Mouse (Mus musculus): ENCODE results near the gene Gpa33. TPM values are rescaled to one million over a fixed set of nuclear protein-coding genes. Genes with fewer than 3 reads are reported as not detected.
A peak's percentile ranks its signal among the peaks of the same experiment; 100 is the strongest.

Gene Gpa33
- polyA plus RNA-seq, 1 experiment from 2014 or later: not detected

DNA sequence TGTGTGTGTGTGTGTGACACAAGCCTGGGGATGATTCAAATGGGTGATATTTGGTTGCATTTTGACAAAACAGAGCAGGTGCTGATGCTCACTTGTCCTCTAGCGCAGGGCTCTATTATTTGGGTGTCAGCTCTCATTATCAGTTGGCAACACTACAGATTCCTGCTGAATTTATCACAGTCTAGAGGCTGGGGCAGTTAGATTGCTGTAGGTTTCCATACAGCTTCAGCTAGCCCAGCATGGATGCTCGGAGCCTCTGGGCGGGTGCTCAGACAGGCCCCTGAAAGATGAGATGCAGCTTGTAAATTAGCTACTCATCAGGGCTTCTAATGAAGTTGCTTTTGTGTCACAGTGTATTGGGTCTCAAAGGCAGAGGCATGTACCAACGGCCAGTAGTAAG is 37.4 kb downstream of the Gpa33 start:
- Histone ChIP-seq H3K9ac (replicated peaks; ENCODE audit: low read depth, low read length) (no peak overlapping the region), H3K4me2 (ENCODE audit: low read depth, low read length) (no peak overlapping the region), H3K4me1 (ENCODE audit: control insufficient read depth, insufficient read depth, low read length) (no peaks in the 10 kb centered on the region), H3K27ac (ENCODE audit: low read depth, low read length) (no peak overlapping the region), H3K4me3 (ENCODE audit: low read depth, low read length) (no peak overlapping the region), H3K36me3 (ENCODE audit: control insufficient read depth, insufficient read depth, low read length) (no peaks in the 10 kb centered on the region), H3K9me3 (ENCODE audit: control insufficient read depth, low read length) (no peaks in the 10 kb centered on the region), H3K27me3 (ENCODE audit: control insufficient read depth, insufficient read depth, low read length) (no peaks in the 10 kb centered on the region)
- 64% methylated on average over 4 of the region's 4 CpGs for WGBS
- 0 out of 2 replicates have a peak, but pooled peaks have one; percentile 9 for ATAC-seq (ENCODE audit: low read depth)

- no peak for ATAC-seq (ENCODE audit: low read depth)
- 95% methylated on average over 7 of the region's 7 CpGs for WGBS
- H3K4me1 ChIP-seq (ENCODE audit: control insufficient read depth, insufficient read depth, low read length): no peaks in the 10 kb centered on the region
Observed at GRCm38 (mm10) chr1:166168017-166168416, 38.0 kb downstream of the Gpa33 start.

GRCm38 (mm10) chr1:166169713-166170112 is 39.7 kb downstream of the Gpa33 start:
- Histone ChIP-seq H3K9me3 (ENCODE audit: control insufficient read depth, low read length) (no peaks in the 10 kb centered on the region), H3K9ac (replicated peaks; ENCODE audit: low read depth, low read length) (no peak overlapping the region), H3K4me3 (ENCODE audit: low read depth, low read length) (no peak overlapping the region), H3K4me1 (ENCODE audit: control insufficient read depth, insufficient read depth, low read length) (no peaks in the 10 kb centered on the region), H3K27me3 (ENCODE audit: control insufficient read depth, insufficient read depth, low read length) (no peaks in the 10 kb centered on the region), H3K4me2 (ENCODE audit: low read depth, low read length) (no peak overlapping the region), H3K36me3 (ENCODE audit: control insufficient read depth, insufficient read depth, low read length) (no peaks in the 10 kb centered on the region), H3K27ac (ENCODE audit: low read depth, low read length) (no peak overlapping the region)
- WGBS: 91% methylated on average over 7 of the region's 7 CpGs
- ATAC-seq (ENCODE audit: low read depth): no peak

More at GRCm38 (mm10) chr1:166168017-166168416, 38.0 kb downstream of the Gpa33 start:
- Histone ChIP-seq H3K4me2 (ENCODE audit: low read depth, low read length) (no peak overlapping the region), H3K27ac (ENCODE audit: low read depth, low read length) (no peak overlapping the region), H3K36me3 (ENCODE audit: control insufficient read depth, insufficient read depth, low read length) (no peaks in the 10 kb centered on the region), H3K9ac (replicated peaks; ENCODE audit: low read depth, low read length) (no peak overlapping the region), H3K9me3 (ENCODE audit: control insufficient read depth, low read length) (no peaks in the 10 kb centered on the region), H3K4me3 (ENCODE audit: low read depth, low read length) (no peak overlapping the region), H3K27me3 (ENCODE audit: control insufficient read depth, insufficient read depth, low read length) (no peaks in the 10 kb centered on the region)

DNA sequence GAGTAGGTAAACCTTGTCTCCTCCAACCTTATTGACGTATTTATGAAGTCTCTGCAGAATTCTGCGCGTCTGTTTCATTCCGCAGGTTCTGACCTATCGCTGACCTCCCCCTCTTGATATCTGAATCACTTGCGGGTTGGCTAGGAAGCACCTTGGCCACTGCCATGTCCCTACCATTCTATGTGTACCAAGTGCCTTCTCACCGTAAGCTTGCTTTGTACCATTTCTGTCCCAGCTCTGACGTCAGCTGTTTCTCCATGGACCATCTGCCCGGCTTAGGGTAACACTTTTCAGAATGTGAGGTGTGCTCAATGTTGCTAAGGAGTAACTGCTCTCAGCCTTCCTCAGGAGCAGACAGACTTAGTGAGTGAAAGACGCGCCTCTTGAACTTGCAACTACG is 40.8 kb downstream of the Gpa33 start:
- 94% methylated on average over 12 of the region's 12 CpGs for WGBS
- no peaks in the 10 kb centered on the region for H3K9me3 ChIP-seq (ENCODE audit: control insufficient read depth, low read length)
- no peaks in the 10 kb centered on the region for H3K27me3 ChIP-seq (ENCODE audit: control insufficient read depth, insufficient read depth, low read length)
- no peak overlapping the region for H3K4me2 ChIP-seq (ENCODE audit: low read depth, low read length)
- no peak overlapping the region for H3K27ac ChIP-seq (ENCODE audit: low read depth, low read length)
- H3K4me3 ChIP-seq (ENCODE audit: low read depth, low read length): no peak overlapping the region
- no peaks in the 10 kb centered on the region for H3K36me3 ChIP-seq (ENCODE audit: control insufficient read depth, insufficient read depth, low read length)
- H3K9ac ChIP-seq (replicated peaks; ENCODE audit: low read depth, low read length): no peak overlapping the region
- no peak for ATAC-seq (ENCODE audit: low read depth)
- H3K4me1 ChIP-seq (ENCODE audit: control insufficient read depth, insufficient read depth, low read length): no peaks in the 10 kb centered on the region

DNA sequence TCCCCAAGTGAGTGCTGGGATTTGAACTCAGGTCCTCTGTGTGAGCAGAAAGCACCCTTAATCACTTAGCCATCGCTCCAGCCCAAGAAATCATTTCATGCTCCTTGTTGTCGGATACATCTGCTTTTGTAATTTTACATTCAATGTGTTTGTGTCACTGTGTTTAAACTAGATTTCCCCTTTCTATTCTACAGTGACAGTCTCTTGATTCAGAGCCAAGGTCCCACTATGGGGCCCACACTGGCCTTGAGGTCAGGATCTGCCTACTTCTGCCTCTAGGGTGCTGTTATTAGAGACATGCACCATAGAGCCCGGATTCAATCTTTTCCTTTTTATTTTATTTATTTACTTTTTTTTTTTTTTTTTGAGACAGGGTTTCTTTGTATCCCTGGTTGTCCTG is 43.0 kb downstream of the Gpa33 start:
- no peaks in the 10 kb centered on the region for H3K9me3 ChIP-seq (ENCODE audit: control insufficient read depth, low read length)
- no peak overlapping the region for H3K4me2 ChIP-seq (ENCODE audit: low read depth, low read length)
- no peak overlapping the region for H3K9ac ChIP-seq (replicated peaks; ENCODE audit: low read depth, low read length)
- no peaks in the 10 kb centered on the region for H3K36me3 ChIP-seq (ENCODE audit: control insufficient read depth, insufficient read depth, low read length)
- 75% methylated on average over 3 of the region's 3 CpGs for WGBS
- no peak overlapping the region for H3K27ac ChIP-seq (ENCODE audit: low read depth, low read length)
- no peak for ATAC-seq (ENCODE audit: low read depth)
- no peaks in the 10 kb centered on the region for H3K4me1 ChIP-seq (ENCODE audit: control insufficient read depth, insufficient read depth, low read length)
- no peak overlapping the region for H3K4me3 ChIP-seq (ENCODE audit: low read depth, low read length)
- H3K27me3 ChIP-seq (ENCODE audit: control insufficient read depth, insufficient read depth, low read length): no peaks in the 10 kb centered on the region

- no peaks in the 10 kb centered on the region for H3K9me3 ChIP-seq (ENCODE audit: control insufficient read depth, low read length)
- WGBS: 70% methylated on average over 9 of the region's 9 CpGs
- H3K9ac ChIP-seq (replicated peaks; ENCODE audit: low read depth, low read length): no peak overlapping the region
- H3K27me3 ChIP-seq (ENCODE audit: control insufficient read depth, insufficient read depth, low read length): no peaks in the 10 kb centered on the region
- no peak overlapping the region for H3K27ac ChIP-seq (ENCODE audit: low read depth, low read length)
- no peak for ATAC-seq (ENCODE audit: low read depth)
- H3K4me2 ChIP-seq (ENCODE audit: low read depth, low read length): no peak overlapping the region
- no peak overlapping the region for H3K4me3 ChIP-seq (ENCODE audit: low read depth, low read length)
- no peaks in the 10 kb centered on the region for H3K4me1 ChIP-seq (ENCODE audit: control insufficient read depth, insufficient read depth, low read length)
- H3K36me3 ChIP-seq (ENCODE audit: control insufficient read depth, insufficient read depth, low read length): no peaks in the 10 kb centered on the region
Observed at GRCm38 (mm10) chr1:166173621-166174020, 43.6 kb downstream of the Gpa33 start.

- no peaks in the 10 kb centered on the region for H3K36me3 ChIP-seq (ENCODE audit: control insufficient read depth, insufficient read depth, low read length)
- WGBS: 89% methylated on average over 7 of the region's 7 CpGs
- H3K27ac ChIP-seq (ENCODE audit: low read depth, low read length): no peak overlapping the region
- H3K4me1 ChIP-seq (ENCODE audit: control insufficient read depth, insufficient read depth, low read length): no peaks in the 10 kb centered on the region
- no peak overlapping the region for H3K9ac ChIP-seq (replicated peaks; ENCODE audit: low read depth, low read length)
- no peak for ATAC-seq (ENCODE audit: low read depth)
- H3K4me2 ChIP-seq (ENCODE audit: low read depth, low read length): no peak overlapping the region
- H3K9me3 ChIP-seq (ENCODE audit: control insufficient read depth, low read length): no peaks in the 10 kb centered on the region
- no peaks in the 10 kb centered on the region for H3K27me3 ChIP-seq (ENCODE audit: control insufficient read depth, insufficient read depth, low read length)
- no peak overlapping the region for H3K4me3 ChIP-seq (ENCODE audit: low read depth, low read length)
Observed at GRCm38 (mm10) chr1:166181510-166181909, 51.5 kb downstream of the Gpa33 start.

DNA sequence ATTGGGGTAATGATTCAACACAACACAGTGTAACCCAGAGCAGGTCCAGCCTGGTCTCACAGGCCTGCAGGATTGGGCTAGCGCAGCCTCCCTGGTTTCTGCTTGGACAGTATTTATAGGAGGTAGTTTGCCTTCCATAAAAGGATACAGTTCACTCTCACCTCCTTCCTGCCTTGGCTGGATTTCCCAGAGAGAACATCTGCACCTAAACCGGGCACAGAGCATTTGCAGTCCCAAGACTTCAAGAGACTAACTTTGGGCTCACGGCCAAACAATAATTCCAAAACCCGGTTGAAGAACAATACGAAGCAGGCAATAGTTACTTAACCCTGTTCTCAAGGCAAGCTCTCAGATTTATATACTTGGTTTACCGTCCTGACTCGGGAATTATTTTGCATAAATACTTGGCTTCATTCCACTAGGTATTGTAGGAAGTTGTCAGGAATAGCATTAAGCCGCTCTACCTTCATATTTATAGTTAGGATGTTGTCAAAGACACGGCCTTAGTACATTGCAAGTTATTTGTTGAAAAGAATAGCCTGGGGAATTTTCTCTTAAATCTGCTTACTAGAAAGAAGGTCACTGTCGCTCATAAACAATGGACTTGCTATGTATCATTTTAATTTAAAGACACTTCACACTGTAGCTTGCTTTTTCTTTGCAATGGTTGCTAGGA is 53.1 kb downstream of the Gpa33 start:
- WGBS: 40% methylated on average over 10 of the region's 10 CpGs
- no peaks in the 10 kb centered on the region for H3K36me3 ChIP-seq (ENCODE audit: control insufficient read depth, insufficient read depth, low read length)
- no peaks in the 10 kb centered on the region for H3K4me1 ChIP-seq (ENCODE audit: control insufficient read depth, insufficient read depth, low read length)
- ATAC-seq (ENCODE audit: low read depth): no peak; the same call in 1 of the 2 replicates
- H3K9me3 ChIP-seq (ENCODE audit: control insufficient read depth, low read length): no peaks in the 10 kb centered on the region
- no peaks in the 10 kb centered on the region for H3K27me3 ChIP-seq (ENCODE audit: control insufficient read depth, insufficient read depth, low read length)
- H3K9ac ChIP-seq (replicated peaks; ENCODE audit: low read depth, low read length): no peak overlapping the region
- H3K4me3 ChIP-seq (ENCODE audit: low read depth, low read length): no peak overlapping the region
- no peak overlapping the region for H3K4me2 ChIP-seq (ENCODE audit: low read depth, low read length)
- H3K27ac ChIP-seq (ENCODE audit: low read depth, low read length): 0 out of 2 replicates have a peak overlapping the region, but pooled peaks have one; percentile 22

- Histone ChIP-seq H3K9me3 (ENCODE audit: control insufficient read depth, low read length) (no peaks in the 10 kb centered on the region), H3K9ac (replicated peaks; ENCODE audit: low read depth, low read length) (no peak overlapping the region), H3K4me2 (ENCODE audit: low read depth, low read length) (no peak overlapping the region), H3K27ac (ENCODE audit: low read depth, low read length) (no peak overlapping the region), H3K4me1 (ENCODE audit: control insufficient read depth, insufficient read depth, low read length) (no peaks in the 10 kb centered on the region), H3K4me3 (ENCODE audit: low read depth, low read length) (no peak overlapping the region), H3K27me3 (ENCODE audit: control insufficient read depth, insufficient read depth, low read length) (no peaks in the 10 kb centered on the region), H3K36me3 (ENCODE audit: control insufficient read depth, insufficient read depth, low read length) (no peaks in the 10 kb centered on the region)
- ATAC-seq (ENCODE audit: low read depth): no peak
- 86% methylated on average over 22 of the region's 22 CpGs for WGBS
Observed at GRCm38 (mm10) chr1:166184391-166185229, 54.6 kb downstream of the Gpa33 start.
